Mouse (Mus musculus) ES-Bruce4 (cell line): ENCODE data around the gene Appbp2. TPM values are rescaled to one million over a fixed set of nuclear protein-coding genes. Genes with fewer than 3 reads are reported as not detected.

Source experiments
- H3K27ac ChIP-seq: 2 replicates; pipeline ENCODE4 v1.5.1; 2012; ENCODE audit warnings: low read length, inconsistent platforms; ENCODE audit not compliant: insufficient read depth
- H3K27me3 ChIP-seq: 2 replicates; pipeline ENCODE4 v1.6.1; 2012; ENCODE audit warnings: mild to moderate bottlenecking, low read length, inconsistent platforms; ENCODE audit not compliant: control insufficient read depth, poor library complexity, insufficient read depth, severe bottlenecking
- H3K36me3 ChIP-seq: 2 replicates; pipeline ENCODE4 v1.6.1; 2012; ENCODE audit warnings: inconsistent platforms, mild to moderate bottlenecking, low read length, moderate library complexity; ENCODE audit not compliant: control insufficient read depth, poor library complexity, insufficient read depth, severe bottlenecking
- H3K4me1 ChIP-seq: one replicate; pipeline ENCODE4 v1.8.1; 2011; ENCODE audit warnings: low read length; ENCODE audit not compliant: control insufficient read depth, insufficient read depth
- H3K4me3 ChIP-seq: 2 replicates; pipeline ENCODE4 v1.5.1; 2011; ENCODE audit warnings: low read depth, mild to moderate bottlenecking, low read length
- H3K9ac ChIP-seq: 2 replicates; pipeline ENCODE4 v1.6.1; 2012; ENCODE audit warnings: low read depth, mild to moderate bottlenecking, inconsistent platforms; ENCODE audit not compliant: poor library complexity, severe bottlenecking
- H3K9me3 ChIP-seq: replicated peaks from 2 replicates; pipeline ENCODE4 v1.6.1; 2012; ENCODE audit warnings: mild to moderate bottlenecking, low read length, inconsistent platforms; ENCODE audit not compliant: control insufficient read depth, poor library complexity, insufficient read depth, severe bottlenecking
- CTCF ChIP-seq: IDR thresholded peaks from one replicate; pipeline ENCODE4 v1.8.1; 2011; ENCODE audit warnings: low read depth, low read length
- EP300 ChIP-seq: IDR thresholded peaks from 2 replicates; pipeline ENCODE4 v1.6.1; 2011; ENCODE audit warnings: low read depth, low read length; ENCODE audit not compliant: insufficient read depth
- POLR2A ChIP-seq: IDR thresholded peaks from one replicate; pipeline ENCODE4 v1.8.1; 2011; ENCODE audit warnings: low read length; ENCODE audit not compliant: insufficient read depth
- polyA plus RNA-seq: library from polyadenylated mRNA; stranded (reverse); fragments of >200 nt; gene quantifications from 2 replicates; pipeline ENCODE4 v1.2.4, GENCODE M21; 2011; ENCODE audit warnings: low read depth; ENCODE audit not compliant: missing spikeins, insufficient read depth, insufficient read length

Gene Appbp2
- polyA plus RNA-seq, 1 experiment, result 57.9 TPM

GRCm38 (mm10) chr11:85196046-85196445 is 38.9 kb downstream of the Appbp2 start:
- no peak for TF ChIP-seq CTCF
- no peak for TF ChIP-seq EP300
- TF ChIP-seq POLR2A, result no peak
- Histone ChIP-seq H3K4me3 (no peak overlapping the region), H3K36me3 (peaks cover 73% of the 10 kb centered on the region), H3K9ac (no peak overlapping the region), H3K27ac (no peak overlapping the region), H3K4me1 (no peaks in the 10 kb centered on the region), H3K9me3 (no peaks in the 10 kb centered on the region), H3K27me3 (no peaks in the 10 kb centered on the region)

DNA sequence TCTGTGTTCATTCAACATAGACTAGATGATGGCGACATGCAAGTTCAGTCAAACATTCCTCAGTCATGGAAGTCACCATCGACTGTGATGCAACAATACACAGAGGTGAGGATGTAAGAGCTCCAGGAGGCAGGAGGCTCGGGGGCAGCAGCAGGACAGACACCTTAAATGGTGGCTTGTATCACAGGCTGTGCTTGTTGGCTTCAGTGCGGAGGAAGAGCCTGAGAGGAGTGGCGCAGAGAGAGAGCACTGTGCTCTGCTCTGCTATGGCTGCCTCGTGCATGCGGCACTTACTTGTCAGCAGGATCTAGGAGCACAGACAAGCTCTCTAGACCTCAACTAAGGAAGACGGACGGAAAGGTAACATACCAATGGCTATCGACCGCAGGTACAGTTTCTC is 40.7 kb downstream of the Appbp2 start:
- Histone ChIP-seq H3K36me3 (peaks cover 58% of the 10 kb centered on the region), H3K4me3 (no peak overlapping the region), H3K9me3 (no peaks in the 10 kb centered on the region), H3K27me3 (no peaks in the 10 kb centered on the region), H3K4me1 (no peaks in the 10 kb centered on the region), H3K9ac (no peak overlapping the region), H3K27ac (no peak overlapping the region)
- no peak for TF ChIP-seq POLR2A

DNA sequence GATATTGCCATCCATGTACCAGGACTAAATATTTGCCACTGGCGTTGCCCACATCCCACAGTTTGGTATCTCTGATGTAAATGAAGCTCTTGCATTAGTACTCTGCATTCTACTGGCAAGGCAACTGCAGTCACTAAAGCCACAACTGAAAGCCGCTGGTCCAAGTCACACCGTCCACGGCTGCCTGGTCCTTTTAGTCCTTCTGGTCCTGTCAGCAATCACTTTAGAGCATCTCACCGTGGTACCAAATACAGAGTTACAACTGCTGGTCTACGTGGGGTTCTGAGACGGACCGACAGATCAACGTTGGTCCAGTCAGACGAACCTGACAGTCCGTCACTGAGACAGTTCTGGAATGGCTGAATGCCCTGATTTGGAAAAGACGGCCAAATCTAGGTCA is 44.2 kb downstream of the Appbp2 start:
- Histone ChIP-seq H3K4me1 (no peaks in the 10 kb centered on the region), H3K9me3 (no peaks in the 10 kb centered on the region), H3K36me3 (peaks cover 34% of the 10 kb centered on the region), H3K27me3 (no peaks in the 10 kb centered on the region), H3K27ac (no peak overlapping the region), H3K4me3 (no peak overlapping the region), H3K9ac (no peak overlapping the region)
- TF ChIP-seq POLR2A (no peak), CTCF (no peak), EP300 (no peak)

GRCm38 (mm10) chr11:85189110-85189509 is 45.8 kb downstream of the Appbp2 start:
- Histone ChIP-seq H3K9ac (no peak overlapping the region), H3K9me3 (no peaks in the 10 kb centered on the region), H3K4me3 (no peak overlapping the region), H3K27me3 (no peaks in the 10 kb centered on the region), H3K36me3 (peaks cover 20% of the 10 kb centered on the region), H3K4me1 (no peaks in the 10 kb centered on the region), H3K27ac (no peak overlapping the region)
- TF ChIP-seq POLR2A, result no peak
- no peak for TF ChIP-seq EP300
- TF ChIP-seq CTCF, result no peak

GRCm38 (mm10) chr11:85184839-85185238 is 50.1 kb downstream of the Appbp2 start:
- Histone ChIP-seq H3K9ac (no peak overlapping the region), H3K4me3 (no peak overlapping the region), H3K27me3 (no peaks in the 10 kb centered on the region), H3K4me1 (peaks cover 1% of the 10 kb centered on the region), H3K9me3 (no peaks in the 10 kb centered on the region), H3K36me3 (no peaks in the 10 kb centered on the region), H3K27ac (no peak overlapping the region)
- TF ChIP-seq CTCF (no peak), EP300 (no peak)

DNA sequence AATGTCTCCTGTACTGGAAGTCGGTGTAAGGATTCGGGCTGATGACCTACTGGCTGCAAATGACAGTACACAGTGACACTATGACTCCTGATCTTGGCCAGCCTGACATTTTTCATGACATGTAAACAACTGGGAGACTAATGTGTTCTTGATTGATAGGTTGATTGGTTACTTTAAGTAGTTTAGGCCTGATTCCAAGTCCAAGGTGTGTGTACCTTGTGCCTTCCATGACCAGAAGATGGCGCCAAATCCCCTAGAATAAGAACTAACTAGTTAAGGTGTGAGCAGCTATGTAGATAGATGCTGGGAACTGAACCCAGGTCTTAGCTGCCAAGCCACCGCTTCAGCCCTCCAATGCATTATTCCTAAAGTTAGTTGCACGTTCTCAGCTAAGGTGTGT is 50.8 kb downstream of the Appbp2 start:
- no peak overlapping the region for H3K27ac ChIP-seq
- H3K9me3 ChIP-seq, result no peaks in the 10 kb centered on the region
- H3K9ac ChIP-seq, result no peak overlapping the region
- no peak overlapping the region for H3K4me3 ChIP-seq
- no peaks in the 10 kb centered on the region for H3K27me3 ChIP-seq
- no peaks in the 10 kb centered on the region for H3K36me3 ChIP-seq
- no peak for TF ChIP-seq EP300
- no peak for TF ChIP-seq POLR2A
- peak; percentile 30 for TF ChIP-seq CTCF
- H3K4me1 ChIP-seq, result peaks cover 1% of the 10 kb centered on the region
